Mouse (Mus musculus) ovary, adult 10 weeks (tissue): Measurements from ENCODE around the gene Smurf1. TPM values are rescaled to one million over a fixed set of nuclear protein-coding genes. Genes with fewer than 3 reads are reported as not detected.

ENCODE experiments used
- polyA plus RNA-seq: library from polyadenylated mRNA; stranded (reverse); fragments of 350-450 nt; fragmentation: Illumina TruSeq; extraction: RNeasy Lipid Tissue Mini Kit (QIAGEN cat#74804); gene quantifications from one replicate; pipeline ENCODE4 v1.2.3, GENCODE M21; 2014

The Smurf1 gene
- polyA plus RNA-seq = 13.4 TPM

GRCm38 (mm10) chr5:144965639-144966351, at the start of gene Smurf1:
Gene Smurf1, minus strand, starts transcription at chr5:144965847.

Other genes starting within 250 kb of the Smurf1 start
- gene Tmem130, start 204.0 kb downstream of the Smurf1 start, polyA plus RNA-seq = 0.20 TPM
- gene Trrap, start 198.1 kb downstream of the Smurf1 start, polyA plus RNA-seq = 21.9 TPM
- gene Gm4871, start 66.9 kb upstream of the Smurf1 start, polyA plus RNA-seq = not detected
- gene 1700018F24Rik, start 77.1 kb upstream of the Smurf1 start, polyA plus RNA-seq = not detected
- gene Arpc1a, start 118.0 kb upstream of the Smurf1 start, polyA plus RNA-seq = 24.2 TPM
- gene Kpna7, start 118.2 kb upstream of the Smurf1 start, polyA plus RNA-seq = 4.9 TPM
- 31.5 TPM for gene Arpc1b, start 148.4 kb upstream of the Smurf1 start, polyA plus RNA-seq
- 24.7 TPM for gene Pdap1, start 174.4 kb upstream of the Smurf1 start, polyA plus RNA-seq
- 235 TPM for gene Bud31, start 174.5 kb upstream of the Smurf1 start, polyA plus RNA-seq
- 1.0 TPM for gene Ptcd1, start 201.3 kb upstream of the Smurf1 start, polyA plus RNA-seq
- gene Cpsf4, start 201.4 kb upstream of the Smurf1 start, polyA plus RNA-seq = 1.8 TPM
- gene Atp5j2, start 226.2 kb upstream of the Smurf1 start, polyA plus RNA-seq = 10.3 TPM
- 1.8 TPM for gene Zkscan14, start 236.0 kb upstream of the Smurf1 start, polyA plus RNA-seq
- gene Zkscan5, start 238.7 kb upstream of the Smurf1 start, polyA plus RNA-seq = 11.6 TPM